Mouse (Mus musculus): ENCODE results near the gene Ubc.

Gene Ubc

DNA sequence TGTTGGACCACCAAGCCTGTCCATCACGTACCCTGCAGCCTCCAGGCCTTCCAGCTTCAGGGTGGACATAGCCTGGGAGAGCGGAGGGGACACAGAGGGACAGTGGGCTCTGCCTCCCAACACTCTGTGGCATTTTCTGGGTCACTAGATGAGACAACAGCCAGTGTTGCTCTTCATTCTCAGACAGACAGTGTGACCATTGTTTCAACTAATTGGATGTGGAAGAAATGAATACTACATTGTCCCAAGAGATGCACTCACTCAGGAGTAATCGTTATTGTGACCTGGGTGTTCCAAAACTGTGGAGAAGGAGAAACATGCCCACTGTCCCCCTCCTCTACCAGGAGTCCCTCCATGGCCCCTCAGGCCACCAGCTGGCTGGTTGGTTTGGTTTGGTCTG, 40.6 kb downstream of the Ubc start:
- in situ Hi-C loops (cut with MseI, MboI), result no loop called here

- in situ Hi-C loops (cut with MseI, MboI), result no loop called here
Measured at GRCm38 (mm10) chr5:125348487-125348886, 41.5 kb downstream of the Ubc start.

- in situ Hi-C loops (cut with MseI, MboI), result no loop called here
Measured at GRCm38 (mm10) chr5:125348067-125348466, 41.9 kb downstream of the Ubc start.

- in situ Hi-C loops (cut with MseI, MboI), result no loop called here
Measured at GRCm38 (mm10) chr5:125344296-125344695, 45.7 kb downstream of the Ubc start.

- in situ Hi-C loops (cut with MseI, MboI), result no loop called here
Measured at GRCm38 (mm10) chr5:125341459-125342090, 48.4 kb downstream of the Ubc start.

- in situ Hi-C loops (cut with MseI, MboI), result no loop called here
Measured at GRCm38 (mm10) chr5:125340547-125341262, 49.3 kb downstream of the Ubc start, which contains the start of gene Scarb1. Scarb1 (minus strand) TSS chr5:125341094.

- in situ Hi-C loops (cut with MseI, MboI), result no loop called here
Measured at GRCm38 (mm10) chr5:125339851-125340531, 50.0 kb downstream of the Ubc start.

DNA sequence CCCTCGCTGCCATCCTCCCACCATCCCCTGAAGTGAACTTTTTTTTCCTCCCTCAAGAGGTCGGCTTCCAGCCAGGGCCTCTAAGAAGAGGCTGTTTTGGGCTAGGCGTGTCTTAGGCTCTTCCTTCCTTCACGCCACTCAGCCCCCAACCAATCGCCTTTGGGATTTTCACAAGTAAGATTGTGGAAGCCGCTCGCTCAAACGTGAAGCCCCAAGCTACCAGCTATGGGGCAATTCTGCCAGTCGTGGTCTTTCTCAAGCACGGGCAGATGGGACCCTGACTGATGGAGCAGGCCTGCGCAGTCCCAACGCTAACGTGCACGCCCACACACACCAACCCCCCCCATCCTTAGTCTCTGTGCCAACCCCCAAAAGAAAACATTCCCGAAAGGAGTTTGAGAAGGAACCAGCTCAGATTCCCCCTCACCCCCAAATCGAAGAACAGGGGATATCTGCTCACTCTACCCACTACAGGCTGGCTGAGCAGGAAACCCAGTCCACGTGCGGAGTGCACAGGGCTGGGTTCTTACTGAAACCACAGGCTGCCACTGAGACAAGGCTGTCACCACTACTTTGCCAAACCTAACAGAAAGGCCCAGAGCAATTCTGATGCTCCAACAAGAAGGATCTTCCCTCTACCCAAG, 50.8 kb downstream of the Ubc start:
- in situ Hi-C loops (cut with MseI, MboI), result no loop called here

DNA sequence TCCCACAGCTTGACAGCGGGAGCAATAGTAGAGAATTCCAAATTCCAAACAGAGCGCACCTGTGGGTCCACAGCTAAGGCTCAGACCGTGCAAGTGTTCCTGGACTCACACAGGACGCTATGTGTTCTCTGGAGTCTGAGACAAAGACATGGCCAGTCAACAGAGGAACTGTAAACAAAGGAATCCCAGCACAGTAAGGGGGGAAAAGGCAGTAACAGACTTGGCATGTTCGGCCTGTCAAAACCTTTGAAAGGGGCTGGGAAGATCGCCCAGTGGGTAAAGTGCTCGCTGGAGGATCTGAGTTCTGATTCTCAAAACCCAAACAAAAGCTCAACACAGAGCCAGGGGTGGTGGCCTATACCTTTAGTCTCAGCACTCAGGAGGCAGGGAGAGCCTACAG, 52.5 kb downstream of the Ubc start:
- in situ Hi-C loops (cut with MseI, MboI), result no loop called here

GRCm38 (mm10) chr5:125337012-125337411, 53.0 kb downstream of the Ubc start:
- in situ Hi-C loops (cut with MseI, MboI), result no loop called here
